ENCODE assay signal across 7 mouse cellular contexts in the genomic region with DNA sequence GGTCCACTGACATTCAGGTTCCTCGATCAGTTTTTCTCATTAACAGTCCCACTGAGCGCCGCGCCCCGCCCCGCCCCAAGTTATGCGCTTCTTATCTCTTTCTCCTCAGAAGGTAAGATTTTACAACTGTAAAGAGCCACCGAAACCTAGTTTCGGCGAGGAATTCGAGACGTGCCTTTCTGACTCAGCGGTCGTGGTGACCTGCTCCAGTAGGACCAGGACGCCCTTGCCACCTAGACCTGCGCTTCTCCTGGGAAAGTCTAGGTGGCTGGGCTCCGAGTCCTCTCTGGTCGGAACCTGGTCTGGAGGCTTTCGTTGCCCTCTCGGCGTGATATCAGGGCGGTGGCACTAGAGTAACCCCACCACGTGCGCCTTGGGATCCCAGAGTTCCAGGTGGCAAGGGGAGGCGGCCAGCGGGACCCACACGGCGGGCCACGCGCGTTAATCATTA. TPM values are rescaled to one million over a fixed set of nuclear protein-coding genes. Genes with fewer than 3 reads are reported as not detected.
A peak's percentile ranks its signal among the peaks of the same experiment; 100 is the strongest.
DNase-seq lines count a peak whose midpoint lies in the region; ATAC-seq and TF ChIP-seq lines count a peak whose summit lies in the region.

No protein-coding gene starts in this region.

- H3K27me3 ChIP-seq in neural tube, embryonic 11.5 days (ENCODE audit: control insufficient read depth, insufficient read depth, low read length): peaks cover 43% of the 10 kb centered on the region
- peaks cover 21% of the 10 kb centered on the region for H3K27me3 ChIP-seq in embryonic facial prominence, embryonic 11.5 days (ENCODE audit: control insufficient read depth, insufficient read depth, low read length)
- H3K27me3 ChIP-seq in intestine, embryonic 14.5 days (replicated peaks; ENCODE audit: control insufficient read depth, insufficient read depth, low read length): peaks cover 16% of the 10 kb centered on the region
- peaks cover 40% of the 10 kb centered on the region for H3K27me3 ChIP-seq in midbrain, postnatal 0 days (ENCODE audit: insufficient read depth, low read length)

- H3K36me3 ChIP-seq in neural tube, embryonic 11.5 days (ENCODE audit: control insufficient read depth, insufficient read depth, low read length): no peaks in the 10 kb centered on the region
- H3K36me3 ChIP-seq in embryonic facial prominence, embryonic 11.5 days (replicated peaks; ENCODE audit: control insufficient read depth, insufficient read depth, low read depth, low read length): no peaks in the 10 kb centered on the region
- H3K36me3 ChIP-seq in intestine, embryonic 14.5 days (ENCODE audit: control insufficient read depth, insufficient read depth, low read length): no peaks in the 10 kb centered on the region
- no peaks in the 10 kb centered on the region for H3K36me3 ChIP-seq in midbrain, postnatal 0 days (ENCODE audit: insufficient read depth, low read length)

- H3K27ac ChIP-seq in neural tube, embryonic 11.5 days (ENCODE audit: low read depth, low read length): no peak overlapping the region
- H3K27ac ChIP-seq in embryonic facial prominence, embryonic 11.5 days (replicated peaks; ENCODE audit: low read depth, low read length): no peak overlapping the region
- H3K27ac ChIP-seq in intestine, embryonic 14.5 days (ENCODE audit: low read depth): peak overlapping the region; percentile 87
- no peak overlapping the region for H3K27ac ChIP-seq in midbrain, postnatal 0 days (ENCODE audit: low read depth, low read length)

- no peak for DNase-seq in neural tube, embryonic 11.5 days (ENCODE audit: low spot score)
- no peak for DNase-seq in neural tube, embryonic 10.5 days (ENCODE audit: extremely low spot score, low spot score)
- DNase-seq in embryonic facial prominence, embryonic 11.5 days (ENCODE audit: low spot score): no peak
- peak; percentile 89 for DNase-seq in intestine, embryonic 14.5 days (ENCODE audit: low spot score)
- no peak for DNase-seq in midbrain, postnatal 0 days (ENCODE audit: low spot score)
- no peak for DNase-seq in adipocyte (ENCODE audit: low spot score)
- no peak for DNase-seq in cerebellum, adult 11-12 months

- H3K4me2 ChIP-seq in neural tube, embryonic 11.5 days (ENCODE audit: low read depth): peak overlapping the region; percentile 94
- peak overlapping the region; percentile 69 for H3K4me2 ChIP-seq in embryonic facial prominence, embryonic 11.5 days (ENCODE audit: low read depth, low read length)
- H3K4me2 ChIP-seq in intestine, embryonic 14.5 days (ENCODE audit: low read length): peak overlapping the region; percentile 98
- H3K4me2 ChIP-seq in midbrain, postnatal 0 days (ENCODE audit: low read depth, low read length, poor library complexity, severe bottlenecking): peak overlapping the region; percentile 98

- TF ChIP-seq CTCF in midbrain, postnatal 0 days (IDR thresholded peaks at IDR 0.05): no peak

- under 1% methylated on average over 31 of the region's 31 CpGs for WGBS in neural tube, embryonic 11.5 days
- under 1% methylated on average over 31 of the region's 31 CpGs for WGBS in embryonic facial prominence, embryonic 11.5 days
- under 1% methylated on average over 31 of the region's 31 CpGs for WGBS in intestine, embryonic 14.5 days
- 1% methylated on average over 31 of the region's 31 CpGs for WGBS in midbrain, postnatal 0 days

- peaks cover 8% of the 10 kb centered on the region; the same call in 1 of the 2 replicates for H3K4me1 ChIP-seq in neural tube, embryonic 11.5 days (ENCODE audit: control insufficient read depth, insufficient read depth, low read length)
- no peaks in the 10 kb centered on the region for H3K4me1 ChIP-seq in embryonic facial prominence, embryonic 11.5 days (ENCODE audit: control insufficient read depth, insufficient read depth, low read length)
- H3K4me1 ChIP-seq in intestine, embryonic 14.5 days (replicated peaks; ENCODE audit: control insufficient read depth, insufficient read depth, low read length): peaks cover 25% of the 10 kb centered on the region; the same call in 1 of the 2 replicates
- H3K4me1 ChIP-seq in midbrain, postnatal 0 days (ENCODE audit: insufficient read depth, low read length): peaks cover 4% of the 10 kb centered on the region; the same call in 1 of the 2 replicates

- peak overlapping the region; percentile 62 for H3K9ac ChIP-seq in neural tube, embryonic 11.5 days (ENCODE audit: low read length)
- H3K9ac ChIP-seq in embryonic facial prominence, embryonic 11.5 days (replicated peaks; ENCODE audit: low read length): peak overlapping the region; percentile 53
- H3K9ac ChIP-seq in intestine, embryonic 14.5 days (ENCODE audit: low read length): peak overlapping the region; percentile 79
- H3K9ac ChIP-seq in midbrain, postnatal 0 days (replicated peaks; ENCODE audit: low read length, poor library complexity, severe bottlenecking): peak overlapping the region; percentile 44

- ATAC-seq in neural tube, embryonic 11.5 days (ENCODE audit: insufficient read depth, low FRiP score, low TSS enrichment): peak; percentile 24; the same call in 1 of the 2 replicates
- ATAC-seq in embryonic facial prominence, embryonic 11.5 days (replicated peaks; ENCODE audit: insufficient number of reproducible peaks, low FRiP score, low TSS enrichment, low read depth): peak; percentile 24; the same call in 1 of the 2 replicates
- no peak; the same call in 1 of the 2 replicates for ATAC-seq in intestine, embryonic 14.5 days (replicated peaks; ENCODE audit: low FRiP score, low TSS enrichment, low read depth)
- no peak for ATAC-seq in midbrain, postnatal 0 days (ENCODE audit: low FRiP score)

- peak overlapping the region; percentile 54 for H3K4me3 ChIP-seq in neural tube, embryonic 11.5 days (ENCODE audit: low read depth, low read length)
- peak overlapping the region; percentile 48 for H3K4me3 ChIP-seq in embryonic facial prominence, embryonic 11.5 days (ENCODE audit: low read depth, low read length)
- peak overlapping the region; percentile 83 for H3K4me3 ChIP-seq in intestine, embryonic 14.5 days (ENCODE audit: low read depth, low read length)
- H3K4me3 ChIP-seq in midbrain, postnatal 0 days (ENCODE audit: low read depth, low read length): peak overlapping the region; percentile 58

- no peaks in the 10 kb centered on the region for H3K9me3 ChIP-seq in neural tube, embryonic 11.5 days (ENCODE audit: control insufficient read depth, low read length)
- no peaks in the 10 kb centered on the region for H3K9me3 ChIP-seq in embryonic facial prominence, embryonic 11.5 days (replicated peaks; ENCODE audit: control insufficient read depth, low read length)
- H3K9me3 ChIP-seq in intestine, embryonic 14.5 days (ENCODE audit: control insufficient read depth, low read length): no peaks in the 10 kb centered on the region
- H3K9me3 ChIP-seq in midbrain, postnatal 0 days (ENCODE audit: low read length): no peaks in the 10 kb centered on the region

RNA-seq across cellular contexts. Expression of gene Plekhg3, which starts 2.3 kb away (rescaled TPM):
- polyA plus RNA-seq in neural tube, embryonic 11.5 days (2014; fragmentation: Nextera tagmentation; extraction: Ambion mirVana): 1.5 and 1.7 TPM in 2 replicates
- 2.0 and 2.1 TPM in 2 replicates for polyA plus RNA-seq in embryonic facial prominence, embryonic 11.5 days (2014; fragmentation: Nextera tagmentation; extraction: Ambion mirVana)
- 9.5 and 10.4 TPM in 2 replicates for polyA plus RNA-seq in intestine, embryonic 14.5 days (2014; fragmentation: Nextera tagmentation; extraction: Ambion mirVana)
- total RNA-seq in midbrain, postnatal 0 days (2014; rRNA removed): 6.2 and 8.4 TPM in 2 replicates
- 0.71 and 1.2 TPM in 2 replicates for polyA plus RNA-seq in midbrain, postnatal 0 days (2015; fragmentation: Nextera tagmentation; extraction: Ambion mirVana)

Comparison
In these comparisons a context has a peak if more than half of its experiments do, and no peak if none do; other contexts are left out.
1. ATAC-seq: peak in neural tube, embryonic 11.5 days (single experiment) and embryonic facial prominence, embryonic 11.5 days (single experiment); none in intestine, embryonic 14.5 days (single experiment) and midbrain, postnatal 0 days (single experiment).
2. Peak in every context shown above with its lines, with median percentiles within 50 percentile points of each other: H3K4me2 ChIP-seq, H3K4me3 ChIP-seq and H3K9ac ChIP-seq.